ENCODE assay signal across 27 mouse cellular contexts in genomic region chr6:80389571-80389970, GRCm38 (mm10).
A peak's percentile ranks its signal among the peaks of the same experiment; 100 is the strongest.
DNase-seq lines count a peak whose midpoint lies in the region; ATAC-seq and TF ChIP-seq lines count a peak whose summit lies in the region.
"Had no signal": no experiment of that assay in that cellular context is flagged by ENCODE, and none has a peak within 500 bp of the region (broad histone marks: within the 10 kb centered on the region; RNA-seq: fewer than 3 reads in every experiment).

No protein-coding gene starts in this region.

- no peak for TF ChIP-seq CTCF in hindbrain, postnatal 0 days (IDR thresholded peaks at IDR 0.05; ENCODE audit: low read depth)

- no peak overlapping the region for H3K27ac ChIP-seq in hindbrain, embryonic 11.5 days (ENCODE audit: low read depth, low read length)
- no peak overlapping the region for H3K27ac ChIP-seq in hindbrain, postnatal 0 days
- no peak overlapping the region for H3K27ac ChIP-seq in midbrain, embryonic 12.5 days (replicated peaks)
- H3K27ac ChIP-seq in midbrain, embryonic 16.5 days (ENCODE audit: low read length): no peak overlapping the region
- H3K27ac ChIP-seq: embryonic facial prominence, embryonic 10.5 days; embryonic facial prominence, embryonic 13.5 days; forebrain, embryonic 13.5 days; gastrocnemius, adult 2 months; hindbrain, embryonic 15.5 days had no signal

- WGBS in hindbrain, embryonic 11.5 days: 23% methylated on average over 4 of the region's 4 CpGs
- WGBS in hindbrain, postnatal 0 days: 22% methylated on average over 4 of the region's 4 CpGs
- WGBS in midbrain, embryonic 12.5 days: 42% methylated on average over 4 of the region's 4 CpGs
- 35% methylated on average over 4 of the region's 4 CpGs for WGBS in midbrain, embryonic 16.5 days

- H3K27me3 ChIP-seq in hindbrain, embryonic 11.5 days (ENCODE audit: control insufficient read depth, insufficient read depth, low read length): no peaks in the 10 kb centered on the region
- no peaks in the 10 kb centered on the region for H3K27me3 ChIP-seq in hindbrain, postnatal 0 days (ENCODE audit: insufficient read depth, low read length)
- H3K27me3 ChIP-seq in midbrain, embryonic 12.5 days: no peaks in the 10 kb centered on the region
- H3K27me3 ChIP-seq in midbrain, embryonic 16.5 days (ENCODE audit: control insufficient read depth, insufficient read depth, low read depth, low read length): no peaks in the 10 kb centered on the region
- H3K27me3 ChIP-seq: embryonic facial prominence, embryonic 13.5 days; forebrain, embryonic 13.5 days; hindbrain, embryonic 15.5 days had no signal

- H3K4me1 ChIP-seq in hindbrain, embryonic 11.5 days (replicated peaks; ENCODE audit: control insufficient read depth, insufficient read depth, low read length): no peaks in the 10 kb centered on the region
- H3K4me1 ChIP-seq in hindbrain, postnatal 0 days (ENCODE audit: insufficient read depth, low read length): no peaks in the 10 kb centered on the region
- no peaks in the 10 kb centered on the region for H3K4me1 ChIP-seq in midbrain, embryonic 12.5 days
- H3K4me1 ChIP-seq in midbrain, embryonic 16.5 days (ENCODE audit: control insufficient read depth, insufficient read depth, low read length): no peaks in the 10 kb centered on the region
- H3K4me1 ChIP-seq: embryonic facial prominence, embryonic 10.5 days; embryonic facial prominence, embryonic 13.5 days; forebrain, embryonic 13.5 days; hindbrain, embryonic 15.5 days had no signal

- H3K36me3 ChIP-seq in hindbrain, embryonic 11.5 days (ENCODE audit: control insufficient read depth, insufficient read depth, low read length): no peaks in the 10 kb centered on the region
- H3K36me3 ChIP-seq in hindbrain, postnatal 0 days (ENCODE audit: insufficient read depth, low read length): no peaks in the 10 kb centered on the region
- no peaks in the 10 kb centered on the region for H3K36me3 ChIP-seq in midbrain, embryonic 12.5 days
- no peaks in the 10 kb centered on the region for H3K36me3 ChIP-seq in midbrain, embryonic 16.5 days (ENCODE audit: control insufficient read depth, insufficient read depth, low read length)
- H3K36me3 ChIP-seq: embryonic facial prominence, embryonic 10.5 days; embryonic facial prominence, embryonic 13.5 days; hindbrain, embryonic 15.5 days had no signal

- DNase-seq in hindbrain, embryonic 11.5 days (ENCODE audit: low spot score): peak; percentile 10
- no peak for DNase-seq in hindbrain, postnatal 0 days (ENCODE audit: low spot score)
- DNase-seq in embryo, embryonic 10 days (ENCODE audit: low spot score): peak; percentile 21
- DNase-seq in embryo, embryonic 10.5 days (ENCODE audit: low spot score): peak; percentile 12
- DNase-seq in heart, postnatal 10 days: no peak
- DNase-seq: adrenal gland, adult 2 months; adrenal gland, postnatal 14 days; cerebellum, adult 11 months; cerebellum, adult 2 months; cerebellum, adult 9-11 months; cerebellum, postnatal 25 days; forebrain, postnatal 0 days; gastrocnemius, adult 2 months; gastrocnemius, postnatal 14 days; heart, adult 11 months; heart, postnatal 36 days had no signal

- ATAC-seq in hindbrain, embryonic 11.5 days (ENCODE audit: low FRiP score): peak; percentile 85
- no peak for ATAC-seq in hindbrain, postnatal 0 days
- peak; percentile 38; the same call in 1 of the 2 replicates for ATAC-seq in midbrain, embryonic 12.5 days (ENCODE audit: low FRiP score, low read depth)
- no peak for ATAC-seq in midbrain, embryonic 16.5 days
- ATAC-seq in inflammation-experienced regulatory T-cells, adult 6 months: no peak
- ATAC-seq: CD4-positive, CD25-positive, alpha-beta regulatory T cell, adult 4 months; forebrain, embryonic 13.5 days; forebrain, postnatal 0 days; intestine, embryonic 16.5 days had no signal

- no peak overlapping the region for H3K9ac ChIP-seq in hindbrain, embryonic 11.5 days (ENCODE audit: low read depth, low read length)
- H3K9ac ChIP-seq in hindbrain, postnatal 0 days (replicated peaks; ENCODE audit: low read length): no peak overlapping the region
- H3K9ac ChIP-seq in midbrain, embryonic 12.5 days (replicated peaks): no peak overlapping the region
- H3K9ac ChIP-seq in midbrain, embryonic 16.5 days (ENCODE audit: low read depth, low read length): no peak overlapping the region
- H3K9ac ChIP-seq: embryonic facial prominence, embryonic 13.5 days; forebrain, embryonic 13.5 days; forebrain, postnatal 0 days; hindbrain, embryonic 15.5 days had no signal

- H3K9me3 ChIP-seq in hindbrain, embryonic 11.5 days (ENCODE audit: control insufficient read depth, low read length): no peaks in the 10 kb centered on the region
- H3K9me3 ChIP-seq in hindbrain, postnatal 0 days (ENCODE audit: low read length): no peaks in the 10 kb centered on the region
- no peaks in the 10 kb centered on the region for H3K9me3 ChIP-seq in midbrain, embryonic 12.5 days
- no peaks in the 10 kb centered on the region for H3K9me3 ChIP-seq in midbrain, embryonic 16.5 days (replicated peaks; ENCODE audit: control insufficient read depth, low read length, poor library complexity, severe bottlenecking)
- H3K9me3 ChIP-seq: embryonic facial prominence, embryonic 10.5 days; embryonic facial prominence, embryonic 13.5 days; forebrain, embryonic 13.5 days; hindbrain, embryonic 15.5 days had no signal

- intact Hi-C loops in heart, postnatal 10 days (cut with DNase I): no loop called here

- H3K4me3 ChIP-seq in hindbrain, embryonic 11.5 days (ENCODE audit: low read depth, low read length): no peak overlapping the region
- no peak overlapping the region for H3K4me3 ChIP-seq in hindbrain, postnatal 0 days (ENCODE audit: low read length)
- no peak overlapping the region for H3K4me3 ChIP-seq in midbrain, embryonic 12.5 days
- no peak overlapping the region for H3K4me3 ChIP-seq in midbrain, embryonic 16.5 days (ENCODE audit: low read depth, low read length)
- H3K4me3 ChIP-seq: embryonic facial prominence, embryonic 10.5 days; embryonic facial prominence, embryonic 13.5 days; erythroblast, embryonic 14.5 days; forebrain, embryonic 13.5 days; gastrocnemius, adult 2 months; hindbrain, embryonic 15.5 days had no signal

- H3K4me2 ChIP-seq in hindbrain, embryonic 11.5 days (replicated peaks; ENCODE audit: low read depth, low read length): no peak overlapping the region
- no peak overlapping the region for H3K4me2 ChIP-seq in hindbrain, postnatal 0 days (ENCODE audit: low read depth, low read length)
- no peak overlapping the region for H3K4me2 ChIP-seq in midbrain, embryonic 12.5 days (replicated peaks)
- no peak overlapping the region for H3K4me2 ChIP-seq in midbrain, embryonic 16.5 days (ENCODE audit: low read length)
- H3K4me2 ChIP-seq: embryonic facial prominence, embryonic 13.5 days; forebrain, embryonic 13.5 days; heart, embryonic 11.5 days; hindbrain, embryonic 15.5 days had no signal

Comparison
In these comparisons a context has a peak if more than half of its experiments do, and no peak if none do; other contexts are left out.
1. ATAC-seq: peak in hindbrain, embryonic 11.5 days (single experiment) and midbrain, embryonic 12.5 days (single experiment); none in hindbrain, postnatal 0 days (single experiment), midbrain, embryonic 16.5 days (single experiment) and inflammation-experienced regulatory T-cells, adult 6 months (single experiment).
2. DNase-seq: peak in hindbrain, embryonic 11.5 days (single experiment), embryo, embryonic 10 days (single experiment) and embryo, embryonic 10.5 days (single experiment); none in hindbrain, postnatal 0 days (single experiment) and heart, postnatal 10 days (0 of 2).